Mouse (Mus musculus): ENCODE results near the gene Tacc2. TPM values are rescaled to one million over a fixed set of nuclear protein-coding genes. Genes with fewer than 3 reads are reported as not detected.

The Tacc2 gene
- polyA plus RNA-seq, 1 experiment from 2014 or later, result 23.9 TPM

DNA sequence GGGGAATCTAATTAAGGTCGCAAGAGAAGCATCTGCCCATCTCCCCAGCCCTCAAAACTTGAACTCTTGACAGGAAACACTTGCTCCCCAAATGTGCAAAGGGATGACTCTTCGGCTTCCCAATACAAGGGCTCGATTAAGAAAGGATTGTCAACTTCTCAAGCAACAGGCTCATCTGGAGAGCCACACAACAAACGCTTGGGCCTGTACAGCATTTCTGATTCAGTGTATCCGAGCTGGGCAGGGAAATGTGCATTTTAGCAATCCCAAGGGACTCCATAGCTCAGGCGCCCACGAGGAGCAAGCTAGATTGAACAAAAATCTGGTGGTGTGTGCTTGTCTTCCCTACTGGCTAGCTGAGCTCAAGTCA is 30.8 kb upstream of the Tacc2 start:
- Histone ChIP-seq H3K9ac (ENCODE audit: low read length) (peak overlapping the region; percentile 99), H3K4me2 (ENCODE audit: low read depth, low read length) (peak overlapping the region; percentile 87), H3K9me3 (replicated peaks; ENCODE audit: control insufficient read depth, low read length) (no peaks in the 10 kb centered on the region), H3K36me3 (ENCODE audit: control insufficient read depth, insufficient read depth, low read length) (peaks cover 16% of the 10 kb centered on the region), H3K27ac (ENCODE audit: low read length) (peak overlapping the region; percentile 100), H3K27me3 (ENCODE audit: control insufficient read depth, insufficient read depth, low read length) (no peaks in the 10 kb centered on the region), H3K4me1 (ENCODE audit: control insufficient read depth, insufficient read depth, low read length) (peaks cover 6% of the 10 kb centered on the region; the same call in 1 of the 2 replicates), H3K4me3 (replicated peaks; ENCODE audit: low read length) (peak overlapping the region; percentile 93)
- no peak for ATAC-seq (ENCODE audit: insufficient read depth, low FRiP score)
- WGBS, result 2% methylated on average over 7 of the region's 7 CpGs

GRCm38 (mm10) chr7:130546791-130547484 is 30.3 kb upstream of the Tacc2 start:
- peaks cover 6% of the 10 kb centered on the region; the same call in 1 of the 2 replicates for H3K4me1 ChIP-seq (ENCODE audit: control insufficient read depth, insufficient read depth, low read length)
- no peaks in the 10 kb centered on the region for H3K9me3 ChIP-seq (replicated peaks; ENCODE audit: control insufficient read depth, low read length)
- H3K9ac ChIP-seq (ENCODE audit: low read length), result peak overlapping the region; percentile 99
- H3K27me3 ChIP-seq (ENCODE audit: control insufficient read depth, insufficient read depth, low read length), result no peaks in the 10 kb centered on the region
- under 1% methylated on average over 84 of the region's 84 CpGs for WGBS
- peak overlapping the region; percentile 93 for H3K4me3 ChIP-seq (replicated peaks; ENCODE audit: low read length)
- H3K27ac ChIP-seq (ENCODE audit: low read length), result peak overlapping the region; percentile 100
- H3K4me2 ChIP-seq (ENCODE audit: low read depth, low read length), result peak overlapping the region; percentile 87
- ATAC-seq (ENCODE audit: insufficient read depth, low FRiP score), result peak; percentile 93
- peaks cover 16% of the 10 kb centered on the region for H3K36me3 ChIP-seq (ENCODE audit: control insufficient read depth, insufficient read depth, low read length)

DNA sequence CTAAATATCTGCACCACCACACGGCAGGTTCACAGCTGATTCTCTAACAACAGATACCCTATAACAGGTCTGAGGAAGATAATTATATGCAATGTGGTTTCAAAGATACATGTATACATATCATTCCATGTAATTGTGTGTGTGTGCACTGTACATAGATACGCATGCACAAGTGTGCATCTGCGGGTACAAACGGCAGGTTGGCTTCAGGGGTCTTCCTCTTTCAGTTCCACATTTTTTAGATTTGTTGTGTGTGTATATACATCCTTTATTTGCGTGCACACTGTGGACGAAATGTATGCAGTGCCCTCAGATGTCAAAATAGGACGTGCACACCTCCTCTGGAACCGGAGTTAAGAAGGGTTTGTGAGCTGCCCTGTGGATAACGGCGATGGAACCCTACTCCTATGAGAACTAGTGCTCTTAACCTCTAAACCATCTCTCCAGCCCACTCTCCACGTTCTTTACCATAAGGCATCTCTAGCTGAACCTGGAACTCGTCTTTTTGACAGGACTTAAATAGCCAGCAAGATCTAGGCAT is 29.5 kb upstream of the Tacc2 start:
- H3K9me3 ChIP-seq (replicated peaks; ENCODE audit: control insufficient read depth, low read length), result no peaks in the 10 kb centered on the region
- H3K36me3 ChIP-seq (ENCODE audit: control insufficient read depth, insufficient read depth, low read length), result peaks cover 9% of the 10 kb centered on the region; the same call in 1 of the 2 replicates
- no peaks in the 10 kb centered on the region for H3K27me3 ChIP-seq (ENCODE audit: control insufficient read depth, insufficient read depth, low read length)
- ATAC-seq (ENCODE audit: insufficient read depth, low FRiP score), result no peak
- no peak overlapping the region for H3K9ac ChIP-seq (ENCODE audit: low read length)
- peaks cover 6% of the 10 kb centered on the region; the same call in 1 of the 2 replicates for H3K4me1 ChIP-seq (ENCODE audit: control insufficient read depth, insufficient read depth, low read length)
- WGBS, result 83% methylated on average over 12 of the region's 12 CpGs
- no peak overlapping the region for H3K27ac ChIP-seq (ENCODE audit: low read length)
- no peak overlapping the region for H3K4me2 ChIP-seq (ENCODE audit: low read depth, low read length)
- peak overlapping the region; percentile 93 for H3K4me3 ChIP-seq (replicated peaks; ENCODE audit: low read length)

DNA sequence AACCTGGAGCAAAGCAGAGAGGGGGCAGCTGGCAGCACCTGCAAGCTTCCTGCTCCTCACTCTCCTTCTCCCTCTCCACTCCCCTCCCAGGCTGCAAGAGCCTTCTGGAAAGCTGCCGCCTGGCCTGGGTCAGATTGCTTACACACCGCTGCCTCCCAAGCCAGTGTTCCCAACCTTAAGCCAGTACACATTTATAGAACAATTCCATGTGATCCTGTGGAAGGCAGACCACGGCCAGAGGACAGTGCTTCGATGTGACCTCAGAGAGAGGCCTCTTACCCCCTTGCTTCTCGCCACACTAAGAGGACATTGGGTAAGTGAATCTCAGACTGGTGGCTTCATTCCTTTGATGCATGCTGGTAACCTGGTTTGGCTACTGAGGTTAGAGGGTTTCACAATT is 24.5 kb upstream of the Tacc2 start:
- no peak overlapping the region for H3K4me2 ChIP-seq (ENCODE audit: low read depth, low read length)
- H3K9ac ChIP-seq (ENCODE audit: low read length), result no peak overlapping the region
- H3K27ac ChIP-seq (ENCODE audit: low read length), result no peak overlapping the region
- no peaks in the 10 kb centered on the region for H3K4me1 ChIP-seq (ENCODE audit: control insufficient read depth, insufficient read depth, low read length)
- H3K36me3 ChIP-seq (ENCODE audit: control insufficient read depth, insufficient read depth, low read length), result no peaks in the 10 kb centered on the region
- WGBS, result 61% methylated on average over 5 of the region's 5 CpGs
- no peaks in the 10 kb centered on the region for H3K27me3 ChIP-seq (ENCODE audit: control insufficient read depth, insufficient read depth, low read length)
- no peak overlapping the region for H3K4me3 ChIP-seq (replicated peaks; ENCODE audit: low read length)
- no peaks in the 10 kb centered on the region for H3K9me3 ChIP-seq (replicated peaks; ENCODE audit: control insufficient read depth, low read length)
- no peak for ATAC-seq (ENCODE audit: insufficient read depth, low FRiP score)

- no peaks in the 10 kb centered on the region for H3K27me3 ChIP-seq (ENCODE audit: control insufficient read depth, insufficient read depth, low read length)
- no peak overlapping the region for H3K4me2 ChIP-seq (ENCODE audit: low read depth, low read length)
- ATAC-seq (ENCODE audit: insufficient read depth, low FRiP score), result no peak
- H3K27ac ChIP-seq (ENCODE audit: low read length), result no peak overlapping the region
- WGBS, result 64% methylated on average over 4 of the region's 4 CpGs
- no peak overlapping the region for H3K4me3 ChIP-seq (replicated peaks; ENCODE audit: low read length)
- H3K4me1 ChIP-seq (ENCODE audit: control insufficient read depth, insufficient read depth, low read length), result no peaks in the 10 kb centered on the region
- no peaks in the 10 kb centered on the region for H3K9me3 ChIP-seq (replicated peaks; ENCODE audit: control insufficient read depth, low read length)
- H3K36me3 ChIP-seq (ENCODE audit: control insufficient read depth, insufficient read depth, low read length), result no peaks in the 10 kb centered on the region
- no peak overlapping the region for H3K9ac ChIP-seq (ENCODE audit: low read length)
Observed at GRCm38 (mm10) chr7:130553321-130553720, 23.9 kb upstream of the Tacc2 start.

GRCm38 (mm10) chr7:130555597-130555996 is 21.6 kb upstream of the Tacc2 start:
- WGBS, result 60% methylated on average over 5 of the region's 5 CpGs
- Histone ChIP-seq H3K4me3 (replicated peaks; ENCODE audit: low read length) (no peak overlapping the region), H3K27me3 (ENCODE audit: control insufficient read depth, insufficient read depth, low read length) (no peaks in the 10 kb centered on the region), H3K27ac (ENCODE audit: low read length) (peak overlapping the region; percentile 25; the same call in 1 of the 2 replicates), H3K4me2 (ENCODE audit: low read depth, low read length) (no peak overlapping the region), H3K36me3 (ENCODE audit: control insufficient read depth, insufficient read depth, low read length) (no peaks in the 10 kb centered on the region), H3K4me1 (ENCODE audit: control insufficient read depth, insufficient read depth, low read length) (no peaks in the 10 kb centered on the region), H3K9me3 (replicated peaks; ENCODE audit: control insufficient read depth, low read length) (no peaks in the 10 kb centered on the region), H3K9ac (ENCODE audit: low read length) (no peak overlapping the region)
- no peak; the same call in 1 of the 2 replicates for ATAC-seq (ENCODE audit: insufficient read depth, low FRiP score)

- H3K4me3 ChIP-seq (replicated peaks; ENCODE audit: low read length), result no peak overlapping the region
- H3K27me3 ChIP-seq (ENCODE audit: control insufficient read depth, insufficient read depth, low read length), result no peaks in the 10 kb centered on the region
- H3K9ac ChIP-seq (ENCODE audit: low read length), result no peak overlapping the region
- ATAC-seq (ENCODE audit: insufficient read depth, low FRiP score), result no peak
- H3K4me2 ChIP-seq (ENCODE audit: low read depth, low read length), result no peak overlapping the region
- H3K36me3 ChIP-seq (ENCODE audit: control insufficient read depth, insufficient read depth, low read length), result no peaks in the 10 kb centered on the region
- no peak overlapping the region for H3K27ac ChIP-seq (ENCODE audit: low read length)
- no peaks in the 10 kb centered on the region for H3K4me1 ChIP-seq (ENCODE audit: control insufficient read depth, insufficient read depth, low read length)
- H3K9me3 ChIP-seq (replicated peaks; ENCODE audit: control insufficient read depth, low read length), result no peaks in the 10 kb centered on the region
- 70% methylated on average over 4 of the region's 4 CpGs for WGBS
Observed at GRCm38 (mm10) chr7:130558592-130558991, 18.6 kb upstream of the Tacc2 start.

- H3K27me3 ChIP-seq (ENCODE audit: control insufficient read depth, insufficient read depth, low read length), result no peaks in the 10 kb centered on the region
- 53% methylated on average over 1 of the region's 1 CpGs for WGBS
- no peaks in the 10 kb centered on the region for H3K4me1 ChIP-seq (ENCODE audit: control insufficient read depth, insufficient read depth, low read length)
- H3K4me3 ChIP-seq (replicated peaks; ENCODE audit: low read length), result no peak overlapping the region
- no peak for ATAC-seq (ENCODE audit: insufficient read depth, low FRiP score)
- no peaks in the 10 kb centered on the region for H3K36me3 ChIP-seq (ENCODE audit: control insufficient read depth, insufficient read depth, low read length)
- no peak overlapping the region for H3K27ac ChIP-seq (ENCODE audit: low read length)
- H3K9ac ChIP-seq (ENCODE audit: low read length), result no peak overlapping the region
- no peak overlapping the region for H3K4me2 ChIP-seq (ENCODE audit: low read depth, low read length)
- H3K9me3 ChIP-seq (replicated peaks; ENCODE audit: control insufficient read depth, low read length), result no peaks in the 10 kb centered on the region
Observed at GRCm38 (mm10) chr7:130560933-130561332, 16.3 kb upstream of the Tacc2 start.

DNA sequence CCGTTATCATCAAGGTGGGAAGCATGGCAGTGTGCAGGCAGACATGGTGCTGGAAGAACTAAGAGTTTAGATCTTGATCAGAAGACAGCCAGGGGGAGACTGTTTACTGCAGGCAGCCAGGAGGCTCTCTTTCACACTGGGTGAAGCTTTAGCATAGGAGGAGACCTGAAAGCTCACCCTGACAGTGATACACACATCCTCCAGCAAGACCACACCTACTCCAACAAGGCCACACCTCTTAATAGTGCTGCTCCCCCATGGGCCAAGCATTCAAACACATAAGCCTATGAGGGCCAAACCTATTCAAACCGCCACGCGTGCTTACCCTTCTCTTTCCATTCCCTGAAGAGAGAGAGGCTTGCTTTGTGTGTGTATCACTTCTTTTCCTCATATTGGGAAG is 14.0 kb upstream of the Tacc2 start:
- no peaks in the 10 kb centered on the region for H3K4me1 ChIP-seq (ENCODE audit: control insufficient read depth, insufficient read depth, low read length)
- no peak overlapping the region for H3K9ac ChIP-seq (ENCODE audit: low read length)
- no peak overlapping the region for H3K4me2 ChIP-seq (ENCODE audit: low read depth, low read length)
- H3K36me3 ChIP-seq (ENCODE audit: control insufficient read depth, insufficient read depth, low read length), result no peaks in the 10 kb centered on the region
- no peak overlapping the region for H3K4me3 ChIP-seq (replicated peaks; ENCODE audit: low read length)
- no peaks in the 10 kb centered on the region for H3K27me3 ChIP-seq (ENCODE audit: control insufficient read depth, insufficient read depth, low read length)
- no peak overlapping the region for H3K27ac ChIP-seq (ENCODE audit: low read length)
- no peak for ATAC-seq (ENCODE audit: insufficient read depth, low FRiP score)
- H3K9me3 ChIP-seq (replicated peaks; ENCODE audit: control insufficient read depth, low read length), result no peaks in the 10 kb centered on the region
- WGBS, result 89% methylated on average over 4 of the region's 4 CpGs

All from stomach, embryonic 16.5 days (tissue).